Mouse (Mus musculus): ENCODE data around the gene Ephb2.

The Ephb2 gene

GRCm38 (mm10) chr4:136599869-136600268 is 235.9 kb downstream of the Ephb2 start:
- no peak for DNase-seq (ENCODE audit: low read depth)

GRCm38 (mm10) chr4:136598268-136598876 is 237.4 kb downstream of the Ephb2 start:
- no peak for DNase-seq (ENCODE audit: low read depth)

Data from c-Kit-positive CD71-positive TER-119-negative erythroid progenitor cells, embryonic 14.5 days (primary cell).